Mouse (Mus musculus): Measurements from ENCODE around the gene Ssh3.

The Ssh3 gene

GRCm38 (mm10) chr19:4240247-4240668, 28.7 kb downstream of the Ssh3 start:
- DNase-seq: no peak

- DNase-seq: no peak
Measured at GRCm38 (mm10) chr19:4234548-4234947, 34.4 kb downstream of the Ssh3 start.

GRCm38 (mm10) chr19:4232651-4233050, 36.3 kb downstream of the Ssh3 start:
- DNase-seq: no peak

- no peak for DNase-seq
Measured at GRCm38 (mm10) chr19:4232186-4232572, 36.8 kb downstream of the Ssh3 start.

- peak; percentile 96 for DNase-seq
Measured at GRCm38 (mm10) chr19:4231253-4232185, 37.5 kb downstream of the Ssh3 start, which contains the start of gene Pold4. Gene Pold4 (plus strand): TSS chr19:4231899.

- DNase-seq: no peak
Measured at GRCm38 (mm10) chr19:4230415-4230814, 38.6 kb downstream of the Ssh3 start.

- DNase-seq: no peak
Measured at GRCm38 (mm10) chr19:4229451-4230076, 39.4 kb downstream of the Ssh3 start.

- DNase-seq: no peak
Measured at GRCm38 (mm10) chr19:4228891-4229290, 40.1 kb downstream of the Ssh3 start.

- peak; percentile 76 for DNase-seq
Measured at GRCm38 (mm10) chr19:4227894-4228678, 40.9 kb downstream of the Ssh3 start.

GRCm38 (mm10) chr19:4227446-4227845, 41.5 kb downstream of the Ssh3 start:
- peak; percentile 37 for DNase-seq

- peak; percentile 13 for DNase-seq
Measured at GRCm38 (mm10) chr19:4226779-4227178, 42.2 kb downstream of the Ssh3 start.

GRCm38 (mm10) chr19:4222165-4222564, 46.8 kb downstream of the Ssh3 start:
- peak; percentile 13 for DNase-seq

GRCm38 (mm10) chr19:4220957-4221743, 47.8 kb downstream of the Ssh3 start:
- DNase-seq: peak; percentile 38

GRCm38 (mm10) chr19:4220416-4220815, 48.6 kb downstream of the Ssh3 start:
- no peak for DNase-seq

- no peak for DNase-seq
Measured at GRCm38 (mm10) chr19:4219943-4220342, 49.0 kb downstream of the Ssh3 start.

- DNase-seq: no peak
Measured at GRCm38 (mm10) chr19:4218784-4219183, 50.2 kb downstream of the Ssh3 start.

GRCm38 (mm10) chr19:4218293-4218692, 50.7 kb downstream of the Ssh3 start:
- no peak for DNase-seq

- no peak for DNase-seq
Measured at GRCm38 (mm10) chr19:4217855-4218254, 51.1 kb downstream of the Ssh3 start.

GRCm38 (mm10) chr19:4217140-4217539, 51.8 kb downstream of the Ssh3 start:
- DNase-seq: no peak

GRCm38 (mm10) chr19:4216041-4216685, 52.8 kb downstream of the Ssh3 start:
- DNase-seq: no peak

GRCm38 (mm10) chr19:4215451-4215840, 53.5 kb downstream of the Ssh3 start:
- DNase-seq: no peak

Data from thymus, postnatal 25 days (tissue).